Comparison of ENCODE assay signal across 8 mouse cellular contexts in the genomic region with DNA sequence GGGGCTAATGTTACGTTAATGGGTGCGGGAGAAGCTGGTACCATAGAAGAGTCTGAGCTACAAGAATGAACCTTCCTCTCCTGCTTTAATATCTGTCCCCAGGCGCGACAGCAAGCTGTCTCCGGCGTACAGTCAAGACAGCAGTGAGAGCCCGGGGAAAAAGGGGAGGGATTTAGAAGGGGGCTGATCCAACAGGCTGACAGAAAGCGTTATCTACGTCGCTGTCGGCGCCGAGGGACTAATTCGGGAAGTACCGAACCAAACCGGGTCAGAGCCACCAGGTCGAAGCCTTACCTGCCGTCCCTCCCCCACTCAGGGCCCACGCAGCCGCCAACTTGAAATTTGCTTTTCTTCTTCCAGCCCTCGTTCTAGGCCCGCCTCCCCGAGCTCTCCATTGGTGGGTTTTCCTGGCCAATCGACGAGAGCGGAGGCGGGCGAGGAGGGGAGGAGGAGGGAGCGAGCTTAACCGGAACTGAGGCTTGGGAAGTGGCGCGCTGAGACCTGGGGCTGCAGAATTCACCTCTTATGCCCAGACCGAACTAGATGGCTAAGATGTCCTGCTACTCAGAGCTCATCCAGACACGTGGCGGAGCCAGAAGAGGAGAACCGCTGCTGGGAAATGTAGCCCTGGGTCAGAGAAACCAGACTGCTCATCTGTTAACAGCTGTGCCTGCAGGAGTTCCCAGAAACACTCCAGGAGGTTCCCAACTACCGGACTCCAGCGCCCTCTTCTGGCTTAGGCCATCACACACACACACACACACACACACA. TPM values are rescaled to one million over a fixed set of nuclear protein-coding genes. Genes with fewer than 3 reads are reported as not detected.
DNase-seq lines count a peak whose midpoint lies in the region; ATAC-seq and TF ChIP-seq lines count a peak whose summit lies in the region.

A gene (minus strand): TSS at position 392 of the 771 bp plus-strand sequence.

- no peak for TF ChIP-seq EP300 in liver, embryonic 14.5 days (IDR thresholded peaks at IDR 0.05; ENCODE audit: low read depth)
- TF ChIP-seq EP300 in stomach, postnatal 0 days (optimal IDR thresholded peaks at IDR 0.05): no peak

- H3K9ac ChIP-seq in heart, embryonic 14.5 days (ENCODE audit: low read length): peak within 1 kb of the TSS; percentile 82
- peak within 1 kb of the TSS; percentile 70 for H3K9ac ChIP-seq in liver, embryonic 14.5 days (replicated peaks)
- H3K9ac ChIP-seq in neural tube, embryonic 11.5 days (ENCODE audit: low read length): peak within 1 kb of the TSS; percentile 63
- peak within 1 kb of the TSS; percentile 72 for H3K9ac ChIP-seq in stomach, postnatal 0 days (ENCODE audit: low read length)

- no peaks in the 10 kb centered on the region for H3K9me3 ChIP-seq in heart, embryonic 14.5 days (ENCODE audit: control insufficient read depth, low read length)
- H3K9me3 ChIP-seq in liver, embryonic 14.5 days (ENCODE audit: control insufficient read depth, low read length): no peaks in the 10 kb centered on the region
- no peaks in the 10 kb centered on the region for H3K9me3 ChIP-seq in neural tube, embryonic 11.5 days (ENCODE audit: control insufficient read depth, low read length)
- no peaks in the 10 kb centered on the region for H3K9me3 ChIP-seq in stomach, postnatal 0 days (ENCODE audit: control insufficient read depth, low read length)

- H3K4me1 ChIP-seq in brown adipose tissue, adult 24 weeks (ENCODE audit: control insufficient read depth, insufficient read depth, insufficient read length, low read length): peaks cover 6% of the 10 kb centered on the region
- peaks cover 8 to 37% of the 10 kb centered on the region in 2 experiments; a peak in 3 of 4 replicates for H3K4me1 ChIP-seq in heart, embryonic 14.5 days (ENCODE audit: control insufficient read depth in 2 of 2, insufficient read depth in 2 of 2, low read length in 2 of 2)
- H3K4me1 ChIP-seq in liver, embryonic 14.5 days (replicated peaks; ENCODE audit: control insufficient read depth in 2 of 2, insufficient read depth in 2 of 2, low read length in 1 of 2): peaks cover 0 to 10% of the 10 kb centered on the region in 2 experiments; a peak in 2 of 4 replicates
- peaks cover 21% of the 10 kb centered on the region for H3K4me1 ChIP-seq in neural tube, embryonic 11.5 days (ENCODE audit: control insufficient read depth, insufficient read depth, low read length)
- H3K4me1 ChIP-seq in stomach, postnatal 0 days (replicated peaks; ENCODE audit: control insufficient read depth, insufficient read depth): 0 out of 2 replicates have a peak, but pooled peaks cover 3% of the 10 kb centered on the region

- TF ChIP-seq CTCF in liver, embryonic 14.5 days (IDR thresholded peaks at IDR 0.05; ENCODE audit: low read depth): 0 out of 2 replicates have a peak, but pooled peaks have one; percentile 45
- TF ChIP-seq CTCF in stomach, postnatal 0 days (IDR thresholded peaks at IDR 0.05; ENCODE audit: low read depth): peak; percentile 49

- ATAC-seq in heart, embryonic 14.5 days (ENCODE audit: insufficient number of reproducible peaks, insufficient read depth, low FRiP score, low read depth): peak; percentile 85
- ATAC-seq in liver, embryonic 14.5 days (ENCODE audit: insufficient read depth): peak; percentile 94
- peak; percentile 78 for ATAC-seq in neural tube, embryonic 11.5 days (ENCODE audit: insufficient read depth, low FRiP score, low TSS enrichment)
- ATAC-seq in stomach, postnatal 0 days (ENCODE audit: low FRiP score, low TSS enrichment): peak; percentile 93

- H3K27me3 ChIP-seq in heart, embryonic 14.5 days (ENCODE audit: control insufficient read depth, insufficient read depth, low read length): no peaks in the 10 kb centered on the region
- peaks cover 43% of the 10 kb centered on the region for H3K27me3 ChIP-seq in liver, embryonic 14.5 days (ENCODE audit: control insufficient read depth, insufficient read depth, low read length)
- H3K27me3 ChIP-seq in neural tube, embryonic 11.5 days (ENCODE audit: control insufficient read depth, insufficient read depth, low read length): peaks cover 6% of the 10 kb centered on the region
- H3K27me3 ChIP-seq in stomach, postnatal 0 days (ENCODE audit: control insufficient read depth, insufficient read depth, low read length): no peaks in the 10 kb centered on the region

- H3K36me3 ChIP-seq in heart, embryonic 14.5 days (ENCODE audit: control insufficient read depth, insufficient read depth, low read length): no peaks in the 10 kb centered on the region
- no peaks in the 10 kb centered on the region for H3K36me3 ChIP-seq in liver, embryonic 14.5 days (replicated peaks; ENCODE audit: control insufficient read depth, insufficient read depth, low read depth)
- H3K36me3 ChIP-seq in neural tube, embryonic 11.5 days (ENCODE audit: control insufficient read depth, insufficient read depth, low read length): no peaks in the 10 kb centered on the region
- H3K36me3 ChIP-seq in stomach, postnatal 0 days (ENCODE audit: control insufficient read depth, insufficient read depth, low read length): peaks cover 3% of the 10 kb centered on the region; the same call in 1 of the 2 replicates

- H3K27ac ChIP-seq in brown adipose tissue, adult 24 weeks (replicated peaks; ENCODE audit: low read depth, low read length): peak within 1 kb of the TSS; percentile 97
- H3K27ac ChIP-seq in heart, embryonic 14.5 days (replicated peaks in 1 of 2; ENCODE audit: control insufficient read depth in 1 of 2, insufficient read depth in 1 of 2, low read depth in 2 of 2, low read length in 2 of 2): peak within 1 kb of the TSS; percentile 87 to 88
- peak within 1 kb of the TSS; percentile 46 for H3K27ac ChIP-seq in liver, embryonic 14.5 days
- H3K27ac ChIP-seq in neural tube, embryonic 11.5 days (ENCODE audit: low read depth, low read length): peak within 1 kb of the TSS; percentile 42; the same call in 1 of the 2 replicates
- H3K27ac ChIP-seq in stomach, postnatal 0 days (replicated peaks): peak within 1 kb of the TSS; percentile 88

- H3K4me2 ChIP-seq in heart, embryonic 14.5 days (ENCODE audit: low read length): peak within 1 kb of the TSS; percentile 85
- H3K4me2 ChIP-seq in liver, embryonic 14.5 days (ENCODE audit: low read depth): peak within 1 kb of the TSS; percentile 98
- H3K4me2 ChIP-seq in neural tube, embryonic 11.5 days (ENCODE audit: low read depth): peak within 1 kb of the TSS; percentile 72
- H3K4me2 ChIP-seq in stomach, postnatal 0 days (replicated peaks; ENCODE audit: low read depth): peak within 1 kb of the TSS; percentile 65

- peak within 1 kb of the TSS; percentile 88 for H3K4me3 ChIP-seq in brown adipose tissue, adult 24 weeks (ENCODE audit: insufficient read depth, low read depth, low read length)
- peak within 1 kb of the TSS; percentile 68 to 85 for H3K4me3 ChIP-seq in heart, embryonic 14.5 days (ENCODE audit: control insufficient read depth in 1 of 2, insufficient read depth in 1 of 2, low read depth in 1 of 2, low read length in 2 of 2)
- H3K4me3 ChIP-seq in liver, embryonic 14.5 days (ENCODE audit: insufficient read depth in 1 of 2, low read depth in 2 of 2, low read length in 2 of 2): peak within 1 kb of the TSS; percentile 69 to 96
- H3K4me3 ChIP-seq in neural tube, embryonic 11.5 days (ENCODE audit: low read depth, low read length): peak within 1 kb of the TSS; percentile 53
- peak within 1 kb of the TSS; percentile 58 for H3K4me3 ChIP-seq in stomach, postnatal 0 days (ENCODE audit: low read depth, low read length)

- WGBS in heart, embryonic 14.5 days: under 1% methylated on average over 36 of the region's 38 CpGs
- WGBS in liver, embryonic 14.5 days (ENCODE audit: insufficient replicate concordance): under 1% methylated on average over 38 of the region's 38 CpGs
- under 1% methylated on average over 38 of the region's 38 CpGs for WGBS in neural tube, embryonic 11.5 days
- WGBS in stomach, postnatal 0 days: under 1% methylated on average over 36 of the region's 38 CpGs

- peak; percentile 95 for DNase-seq in CD4-positive, CD25-positive, alpha-beta regulatory T cell, adult 2 months (ENCODE audit: low read depth, low spot score)
- DNase-seq in fibroblast of lung, adult 2 months (ENCODE audit: low read depth): peak; percentile 90
- peak; percentile 95 for DNase-seq in kidney, postnatal 14 days
- DNase-seq in liver, embryonic 14.5 days (ENCODE audit: low read depth in 3 of 3, low spot score in 3 of 3): peak; percentile 85 to 90 (median 87)
- DNase-seq in neural tube, embryonic 11.5 days (ENCODE audit: low spot score): peak; percentile 94
- DNase-seq in stomach, postnatal 0 days (ENCODE audit: low spot score): peak; percentile 96

RNA-seq across cellular contexts. Expression of the gene that starts here (rescaled TPM):
- polyA plus RNA-seq in brown adipose tissue, adult 24 weeks (2012; ENCODE audit: insufficient read depth, insufficient read length, missing spikeins): 39.0 and 72.4 TPM in 2 replicates
- 25.5 and 28.7 TPM in 2 replicates for polyA plus RNA-seq in heart, embryonic 14.5 days (2014; fragmentation: Nextera tagmentation; extraction: Ambion mirVana)
- polyA plus RNA-seq in liver, embryonic 14.5 days (2012; rRNA removed): 6.2 and 11.8 TPM in 2 replicates
- polyA plus RNA-seq in liver, embryonic 14.5 days (2014; fragmentation: Nextera tagmentation; extraction: Ambion mirVana): 3.0 and 3.3 TPM in 2 replicates
- 12.8 and 15.8 TPM in 2 replicates for polyA plus RNA-seq in neural tube, embryonic 11.5 days (2014; fragmentation: Nextera tagmentation; extraction: Ambion mirVana)
- polyA plus RNA-seq in stomach, postnatal 0 days (2015; fragmentation: Nextera tagmentation; extraction: Ambion mirVana): 16.1 and 20.1 TPM in 2 replicates

Comparison
In these comparisons a context has a peak if more than half of its experiments do, and no peak if none do; other contexts are left out.
1. Peak in every context shown above with its lines: DNase-seq, ATAC-seq, H3K4me3 ChIP-seq and H3K27ac ChIP-seq.
2. H3K27ac ChIP-seq: peak in every context shown above with its lines; median percentile 97 in brown adipose tissue, adult 24 weeks; 88 in stomach, postnatal 0 days; 88 in heart, embryonic 14.5 days; 46 in liver, embryonic 14.5 days; 42 in neural tube, embryonic 11.5 days.